ENCODE assay signal across 9 mouse cellular contexts in the genomic region with DNA sequence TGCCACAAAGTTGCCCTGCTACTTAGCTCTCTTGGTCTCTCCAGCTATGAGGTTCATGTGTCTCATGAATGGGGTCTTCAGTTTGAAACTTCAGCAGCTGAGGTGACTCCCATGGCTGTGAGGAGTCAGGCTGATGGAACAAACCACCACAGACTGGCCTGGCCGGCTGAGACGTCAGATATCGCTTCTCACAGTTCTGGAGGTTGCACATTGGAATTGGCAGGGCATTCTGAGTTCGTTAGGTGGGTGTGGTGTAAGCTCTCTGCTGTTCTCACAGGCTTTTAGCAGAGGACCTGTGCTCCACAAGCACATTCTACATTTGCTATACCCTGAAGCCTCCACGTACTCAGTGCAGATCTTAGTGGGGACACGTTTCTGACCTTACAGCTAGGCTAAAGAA.
A peak's percentile ranks its signal among the peaks of the same experiment; 100 is the strongest.
DNase-seq lines count a peak whose midpoint lies in the region; ATAC-seq and TF ChIP-seq lines count a peak whose summit lies in the region.
"Had no signal": no experiment of that assay in that cellular context is flagged by ENCODE, and none has a peak within 500 bp of the region (broad histone marks: within the 10 kb centered on the region; RNA-seq: fewer than 3 reads in every experiment).

No protein-coding gene starts in this region.

- no peak for ATAC-seq in lung, embryonic 14.5 days (ENCODE audit: insufficient read depth)
- ATAC-seq in limb, embryonic 15.5 days (ENCODE audit: insufficient number of reproducible peaks, low FRiP score, low TSS enrichment, low read depth): no peak
- ATAC-seq in stomach, embryonic 16.5 days (ENCODE audit: insufficient read depth, low FRiP score): peak; percentile 20; the same call in 1 of the 2 replicates

- WGBS in lung, embryonic 14.5 days: 21% methylated on average over 6 of the region's 6 CpGs
- 28% methylated on average over 6 of the region's 6 CpGs for WGBS in lung, adult 2 months
- 33% methylated on average over 6 of the region's 6 CpGs for WGBS in limb, embryonic 15.5 days
- WGBS in stomach, embryonic 16.5 days: 28% methylated on average over 6 of the region's 6 CpGs

- H3K4me3 ChIP-seq in lung, embryonic 14.5 days (ENCODE audit: low read depth, low read length): no peak overlapping the region
- H3K4me3 ChIP-seq in lung, adult 2 months (replicated peaks; ENCODE audit: extremely low read depth, low read depth, low read length): no peak overlapping the region
- H3K4me3 ChIP-seq in embryonic fibroblast, embryonic 13.5 days (ENCODE audit: insufficient read depth, low read length): no peak overlapping the region
- H3K4me3 ChIP-seq in limb, embryonic 15.5 days: no peak overlapping the region
- no peak overlapping the region for H3K4me3 ChIP-seq in stomach, embryonic 16.5 days (replicated peaks; ENCODE audit: low read length)

- peak overlapping the region; percentile 61; the same call in 1 of the 2 replicates for H3K27ac ChIP-seq in lung, embryonic 14.5 days (ENCODE audit: low read depth)
- H3K27ac ChIP-seq in embryonic fibroblast, embryonic 13.5 days (ENCODE audit: insufficient read depth, low read length): peak overlapping the region; percentile 30; the same call in 1 of the 2 replicates
- H3K27ac ChIP-seq in limb, embryonic 15.5 days: peak overlapping the region; percentile 50
- H3K27ac ChIP-seq in stomach, embryonic 16.5 days (ENCODE audit: low read length): peak overlapping the region; percentile 56
- H3K27ac ChIP-seq: kidney, postnatal 0 days had no signal

- H3K9me3 ChIP-seq in lung, embryonic 14.5 days (ENCODE audit: low read depth, low read length): no peaks in the 10 kb centered on the region
- no peaks in the 10 kb centered on the region for H3K9me3 ChIP-seq in limb, embryonic 15.5 days
- H3K9me3 ChIP-seq in stomach, embryonic 16.5 days (replicated peaks; ENCODE audit: control insufficient read depth, low read length): no peaks in the 10 kb centered on the region

- peak; percentile 54 for DNase-seq in lung, embryonic 14.5 days
- DNase-seq in lung, adult 2 months: no peak
- DNase-seq in layer of hippocampus, postnatal 36 days: no peak
- DNase-seq in gastrocnemius, adult 8-10 months (ENCODE audit: low spot score in 2 of 2): no peak
- DNase-seq: cerebellum, adult 11 months had no signal

- H3K9ac ChIP-seq in lung, embryonic 14.5 days: no peak overlapping the region
- H3K9ac ChIP-seq in limb, embryonic 15.5 days: no peak overlapping the region
- peak overlapping the region; percentile 39; the same call in 1 of the 2 replicates for H3K9ac ChIP-seq in stomach, embryonic 16.5 days (ENCODE audit: low read length)

- peaks cover 57% of the 10 kb centered on the region for H3K4me1 ChIP-seq in lung, embryonic 14.5 days (ENCODE audit: insufficient read depth)
- peaks cover 29% of the 10 kb centered on the region for H3K4me1 ChIP-seq in lung, adult 2 months (ENCODE audit: control insufficient read depth, insufficient read depth, low read length)
- peaks cover 27% of the 10 kb centered on the region for H3K4me1 ChIP-seq in embryonic fibroblast, embryonic 13.5 days (ENCODE audit: control insufficient read depth, insufficient read depth, low read length)
- peaks cover 65% of the 10 kb centered on the region for H3K4me1 ChIP-seq in limb, embryonic 15.5 days
- peaks cover 59% of the 10 kb centered on the region for H3K4me1 ChIP-seq in stomach, embryonic 16.5 days (ENCODE audit: control insufficient read depth, insufficient read depth, low read length)

- no peak for TF ChIP-seq POLR2A in lung, adult 2 months (IDR thresholded peaks at IDR 0.05; ENCODE audit: borderline replicate concordance, extremely low read depth, low read depth, low read length)
- TF ChIP-seq POLR2A in embryonic fibroblast, embryonic 13.5 days (IDR thresholded peaks at IDR 0.05; ENCODE audit: low read depth, low read length): no peak

- H3K36me3 ChIP-seq in lung, embryonic 14.5 days (ENCODE audit: insufficient read depth): no peaks in the 10 kb centered on the region
- H3K36me3 ChIP-seq in limb, embryonic 15.5 days: no peaks in the 10 kb centered on the region
- H3K36me3 ChIP-seq in stomach, embryonic 16.5 days (ENCODE audit: control insufficient read depth, insufficient read depth, low read length): no peaks in the 10 kb centered on the region

- no peak for TF ChIP-seq CTCF in lung, embryonic 14.5 days (IDR thresholded peaks at IDR 0.05; ENCODE audit: low read depth)
- TF ChIP-seq CTCF in lung, adult 2 months (IDR thresholded peaks at IDR 0.05; ENCODE audit: insufficient read depth, low read length): no peak
- no peak for TF ChIP-seq CTCF in embryonic fibroblast, embryonic 13.5 days (IDR thresholded peaks at IDR 0.05; ENCODE audit: borderline replicate concordance, insufficient read depth, low read length)

- no peak overlapping the region for H3K4me2 ChIP-seq in lung, embryonic 14.5 days
- no peak overlapping the region for H3K4me2 ChIP-seq in limb, embryonic 15.5 days
- no peak overlapping the region for H3K4me2 ChIP-seq in stomach, embryonic 16.5 days (ENCODE audit: low read depth, low read length)

- no peaks in the 10 kb centered on the region for H3K27me3 ChIP-seq in lung, embryonic 14.5 days (ENCODE audit: insufficient read depth, low read length)
- H3K27me3 ChIP-seq in limb, embryonic 15.5 days: no peaks in the 10 kb centered on the region
- H3K27me3 ChIP-seq in stomach, embryonic 16.5 days (ENCODE audit: control insufficient read depth, insufficient read depth, low read length): no peaks in the 10 kb centered on the region
